Mouse (Mus musculus): ENCODE data around the gene C2cd4d.
A peak's percentile ranks its signal among the peaks of the same experiment; 100 is the strongest.

The C2cd4d gene

DNA sequence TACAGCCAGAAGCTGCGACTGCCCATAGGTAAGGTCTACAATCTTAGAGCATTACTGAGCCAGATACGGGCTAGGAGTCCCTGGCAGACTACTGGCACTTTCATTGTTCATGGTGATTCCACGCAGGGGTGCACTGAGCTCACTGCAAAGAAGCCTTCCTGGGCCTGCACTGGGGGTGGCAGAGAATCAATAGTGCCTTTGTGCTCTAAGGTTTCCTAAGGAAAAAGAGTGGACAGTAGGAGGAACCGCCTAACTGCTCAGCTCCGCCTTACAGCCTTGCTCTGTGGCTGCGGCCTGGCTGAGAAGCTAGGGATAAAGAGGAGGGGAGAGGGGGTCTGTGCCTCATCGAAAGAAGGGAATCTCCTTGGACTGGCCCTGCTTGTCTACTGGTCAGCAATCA is at the start of gene C2cd4d:
C2cd4d (plus strand) TSS at position 301 of the 400 bp plus-strand sequence.
- no peak for DNase-seq (ENCODE audit: low spot score in 2 of 2)

DNA sequence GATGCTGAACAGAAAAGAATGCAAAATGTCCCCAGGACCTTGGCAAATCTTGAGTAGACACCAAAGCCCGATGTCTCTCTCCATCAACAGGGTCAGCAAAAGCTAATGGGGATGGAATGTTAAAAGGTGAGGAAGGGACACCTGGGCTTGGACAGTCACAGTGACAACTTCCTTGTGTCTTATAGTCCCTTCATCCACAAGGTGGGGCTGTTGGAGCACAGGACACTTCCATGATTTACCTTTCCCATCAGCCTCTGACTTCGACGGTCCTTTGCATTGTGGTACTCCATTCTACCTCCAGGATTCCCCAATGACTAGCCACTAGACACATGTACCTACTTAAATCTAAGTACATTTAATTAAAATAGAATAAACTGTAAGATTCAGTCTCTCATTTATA is 33.6 kb upstream of the C2cd4d start:
- no peak for DNase-seq (ENCODE audit: low spot score in 2 of 2)

DNA sequence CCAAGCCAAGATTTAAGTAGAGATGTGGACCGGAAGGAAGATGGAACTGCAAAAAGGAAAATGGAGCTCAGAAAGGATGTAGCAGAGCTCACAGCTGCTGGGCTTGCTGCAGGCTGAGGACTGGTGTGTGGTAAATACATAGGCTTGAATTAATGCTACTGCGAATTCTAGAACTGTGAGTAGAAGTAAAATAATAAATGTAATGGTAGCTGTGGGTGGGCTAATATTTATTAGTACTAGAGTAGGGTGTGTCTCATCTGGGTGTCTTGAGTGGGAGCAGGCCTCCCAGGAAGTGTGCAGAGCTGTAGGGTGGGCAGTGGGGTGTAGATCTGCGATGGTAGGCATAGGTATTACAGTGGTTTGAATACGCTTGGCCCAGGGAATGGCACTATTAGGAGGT is 27.8 kb upstream of the C2cd4d start:
- DNase-seq (ENCODE audit: low spot score in 2 of 2), result no peak

- no peak for DNase-seq (ENCODE audit: low spot score in 2 of 2)
Observed at GRCm38 (mm10) chr3:94338522-94338921, 23.7 kb upstream of the C2cd4d start.

DNA sequence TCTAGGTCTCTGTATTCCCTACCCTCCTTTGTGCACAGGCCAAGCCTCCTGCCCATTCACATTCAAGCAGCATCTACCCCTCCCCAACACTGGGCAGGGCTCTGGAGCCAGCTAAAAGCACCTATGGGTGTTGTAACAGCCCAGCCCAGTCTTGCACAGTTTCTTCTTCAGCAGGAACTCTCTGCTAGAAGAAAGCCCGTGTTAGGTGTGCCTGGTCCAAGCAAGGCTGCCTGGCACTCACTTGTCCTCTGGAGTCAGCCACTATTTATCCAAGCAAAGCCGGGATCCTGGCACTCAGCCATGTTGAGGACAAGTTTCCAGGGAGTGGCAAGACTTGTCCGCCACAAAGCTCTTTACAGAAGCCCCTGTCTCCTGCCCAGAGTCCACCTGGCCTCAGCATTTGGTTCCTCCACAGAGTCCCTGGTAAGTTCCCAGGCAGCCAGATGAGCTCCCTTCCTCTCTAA is 20.2 kb upstream of the C2cd4d start, which contains the start of gene Them5:
Them5 (plus strand) TSS at position 141 of the 464 bp plus-strand sequence.
- DNase-seq (ENCODE audit: low spot score in 2 of 2), result no peak

DNA sequence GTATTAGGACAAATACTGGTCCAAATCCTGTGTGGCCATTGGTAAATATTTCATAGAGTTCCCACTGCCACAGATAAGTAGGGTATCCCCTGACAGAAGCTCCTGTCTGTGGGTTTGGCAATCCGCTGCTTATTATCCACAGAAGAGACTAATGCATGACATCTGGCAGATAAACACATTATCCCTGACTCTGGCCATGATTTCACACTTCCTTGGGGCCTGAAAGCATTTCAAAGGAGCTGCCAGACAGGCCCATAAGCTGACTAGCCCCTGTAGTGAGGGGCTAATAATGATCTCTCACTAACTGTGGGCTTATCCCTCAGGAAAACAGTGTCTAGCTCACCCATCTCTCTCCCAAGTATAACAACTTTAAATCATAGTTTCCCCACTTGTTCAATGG is 19.7 kb upstream of the C2cd4d start:
- DNase-seq (ENCODE audit: low spot score in 2 of 2), result no peak

- no peak for DNase-seq (ENCODE audit: low spot score in 2 of 2)
Observed at GRCm38 (mm10) chr3:94344182-94344581, 18.1 kb upstream of the C2cd4d start.

DNA sequence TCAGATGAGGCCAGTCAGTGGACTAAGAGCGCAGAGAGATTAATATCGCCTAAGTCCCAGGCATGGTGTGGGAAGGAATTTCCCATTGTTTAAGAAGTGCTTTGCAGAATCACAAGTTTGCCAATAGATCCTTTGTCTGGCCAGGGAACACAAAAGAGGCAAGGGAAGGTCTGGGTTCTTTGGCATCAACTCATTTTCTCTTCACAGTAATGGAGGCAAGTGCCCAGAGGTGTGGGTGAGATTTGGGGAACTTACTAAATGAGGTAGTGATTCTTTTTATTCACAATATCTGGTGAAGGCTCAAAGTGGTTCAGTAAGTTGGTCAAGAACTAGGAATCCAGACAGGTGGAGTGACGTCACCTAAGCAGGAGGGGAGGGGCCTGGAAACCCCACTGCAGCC is 17.3 kb upstream of the C2cd4d start:
- no peak for DNase-seq (ENCODE audit: low spot score in 2 of 2)

DNA sequence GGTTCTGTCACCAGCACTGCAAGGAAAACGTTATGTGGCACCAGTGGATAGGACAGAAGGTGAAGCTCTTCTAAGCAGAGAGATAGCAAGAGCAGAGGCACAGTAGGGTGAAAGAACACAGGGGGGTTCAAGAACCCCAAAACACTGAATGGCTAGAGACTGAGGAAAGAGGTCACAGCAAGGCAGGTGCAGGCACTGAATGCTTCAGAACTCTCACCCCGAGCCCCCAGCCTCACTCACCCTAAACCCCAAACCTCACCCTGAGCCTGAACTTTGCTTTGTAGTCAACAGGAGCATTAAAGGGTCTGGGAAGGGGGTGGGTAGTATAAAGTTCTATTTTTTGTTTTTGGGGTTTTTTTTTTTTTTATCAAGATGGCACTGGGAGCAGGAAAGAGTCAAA is 14.1 kb upstream of the C2cd4d start:
- no peak for DNase-seq (ENCODE audit: low spot score in 2 of 2)

- no peak for DNase-seq (ENCODE audit: low spot score in 2 of 2)
Observed at GRCm38 (mm10) chr3:94360812-94361211, 1.4 kb upstream of the C2cd4d start.

DNA sequence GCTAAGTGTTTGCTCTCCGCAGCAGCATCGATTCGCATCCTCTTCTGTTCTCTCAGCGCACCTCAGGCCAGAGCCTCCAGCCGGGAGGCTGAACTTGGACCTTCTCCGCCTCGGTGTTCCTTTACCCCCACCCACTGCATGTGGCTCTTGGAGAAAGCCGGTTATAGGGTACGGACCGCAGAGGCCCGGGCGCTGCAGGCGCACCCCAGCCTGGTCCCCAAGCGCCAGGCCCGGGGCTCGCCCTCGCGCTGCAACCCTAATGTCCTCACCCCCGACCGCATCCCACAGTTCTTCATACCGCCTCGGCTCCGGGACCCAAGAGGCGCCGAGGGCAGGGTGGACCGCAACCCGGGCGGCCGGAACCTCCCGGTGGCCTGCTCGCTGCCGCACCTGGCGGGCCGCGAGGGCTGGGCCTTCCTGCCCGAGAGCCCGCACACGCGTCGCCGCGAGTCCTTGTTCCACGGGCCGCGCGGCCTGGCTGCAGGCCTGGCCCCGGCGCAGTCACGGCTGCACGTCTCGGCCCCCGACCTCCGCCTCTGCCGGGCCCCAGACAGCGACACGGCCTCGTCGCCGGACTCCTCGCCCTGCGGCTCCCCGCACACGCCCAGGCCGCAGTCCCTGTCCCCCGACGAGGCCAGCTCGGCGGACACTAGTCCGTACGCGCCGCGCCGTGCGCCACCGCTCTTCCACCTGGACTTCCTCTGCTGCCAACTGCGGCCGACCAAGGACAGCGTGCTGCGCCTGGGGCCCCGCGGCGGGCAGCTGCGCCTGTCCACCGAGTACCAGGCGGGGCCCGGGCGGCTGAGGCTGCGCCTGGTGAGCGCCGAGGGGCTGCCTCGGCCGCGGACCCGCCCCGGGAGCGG is 1.3 kb downstream of the C2cd4d start:
- peak; percentile 17 to 40 for DNase-seq (ENCODE audit: low spot score in 2 of 2)

DNA sequence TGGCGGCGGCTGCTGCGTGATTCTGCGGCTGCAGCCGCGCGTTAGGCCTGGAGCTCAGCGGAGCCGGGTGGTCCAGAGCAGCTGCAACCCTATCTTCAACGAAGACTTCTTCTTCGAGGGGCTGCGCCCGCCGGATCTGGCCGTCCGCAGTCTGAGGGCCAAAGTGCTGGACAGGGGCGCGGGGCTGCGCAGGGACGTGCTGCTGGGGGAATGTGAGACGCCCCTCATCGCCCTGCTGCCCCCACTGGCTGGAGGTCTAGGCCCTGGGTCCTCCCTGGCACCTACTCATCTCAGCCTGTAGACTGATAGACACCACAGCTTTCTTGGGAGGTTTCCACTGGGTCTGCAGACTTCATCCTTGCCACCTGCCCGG is 1.9 kb downstream of the C2cd4d start:
- DNase-seq (ENCODE audit: low spot score in 2 of 2), result no peak

GRCm38 (mm10) chr3:94366761-94367160 is 4.5 kb downstream of the C2cd4d start:
- DNase-seq (ENCODE audit: low spot score in 2 of 2), result peak; percentile 57 to 75

GRCm38 (mm10) chr3:94367511-94367910 is 5.3 kb downstream of the C2cd4d start:
- no peak for DNase-seq (ENCODE audit: low spot score in 2 of 2)

DNA sequence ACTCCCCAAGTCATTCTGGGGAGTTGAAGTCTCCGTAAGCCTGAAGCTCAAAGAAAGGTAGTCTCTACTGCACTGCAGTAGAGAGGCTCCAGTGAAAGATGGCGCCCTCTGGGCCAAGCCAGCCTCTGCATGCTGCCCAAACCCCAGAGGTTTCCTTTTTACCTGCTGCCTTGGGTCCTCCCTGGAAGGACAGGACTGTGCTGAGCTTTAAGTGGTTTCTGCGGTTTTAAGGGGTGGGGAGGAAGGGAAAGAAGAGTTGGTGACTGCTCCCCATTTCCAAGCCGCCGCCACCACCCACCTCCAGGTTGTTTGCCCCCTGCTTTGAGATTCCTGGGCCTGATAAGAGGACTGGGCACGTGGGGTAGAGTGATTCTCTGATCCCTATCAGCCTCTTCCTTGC is 6.4 kb downstream of the C2cd4d start:
- DNase-seq (ENCODE audit: low spot score in 2 of 2), result no peak

GRCm38 (mm10) chr3:94369709-94370108 is 7.5 kb downstream of the C2cd4d start:
- DNase-seq (ENCODE audit: low spot score in 2 of 2), result no peak

DNA sequence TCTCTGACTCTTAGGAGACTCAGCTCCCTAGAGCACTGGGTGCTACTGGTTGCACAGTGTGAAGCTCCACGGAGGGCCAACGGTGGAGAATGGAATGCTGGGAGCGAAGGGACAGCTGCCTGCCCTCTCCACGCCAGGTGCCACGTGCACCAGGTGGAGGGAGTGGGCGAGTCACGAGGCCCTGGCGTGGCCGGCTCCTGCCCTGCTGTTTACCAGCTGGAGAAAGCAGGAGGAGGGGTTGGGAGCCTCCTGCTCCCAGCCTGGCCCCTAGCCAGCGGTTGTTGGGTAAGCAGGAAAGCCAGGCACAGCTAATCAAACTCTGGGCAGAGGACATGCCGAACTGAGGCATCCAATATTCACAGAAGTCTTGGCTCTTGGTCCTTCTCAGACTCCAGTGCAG is 9.4 kb downstream of the C2cd4d start:
- peak; percentile 68 to 89 for DNase-seq (ENCODE audit: low spot score in 2 of 2)

DNA sequence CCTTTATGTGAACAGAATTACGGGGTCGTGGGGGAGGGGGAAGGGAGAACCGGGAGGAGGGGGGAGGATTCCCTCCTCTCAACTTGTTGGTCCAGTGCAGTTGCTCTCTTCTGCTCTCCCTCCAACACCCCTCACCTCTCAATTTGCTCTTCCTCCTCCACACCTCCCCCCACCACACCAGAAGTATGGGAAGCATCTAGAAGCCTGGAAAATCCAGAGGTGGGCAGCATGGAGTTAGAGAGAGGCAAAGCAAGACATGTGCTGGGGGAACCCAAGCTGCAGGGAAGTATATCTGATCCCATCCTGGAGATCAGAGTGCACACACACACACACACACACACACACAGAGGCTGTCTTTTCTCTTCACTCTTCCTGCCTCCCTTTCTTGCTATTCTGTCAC is 9.8 kb downstream of the C2cd4d start:
- no peak for DNase-seq (ENCODE audit: low spot score in 2 of 2)

- DNase-seq (ENCODE audit: low spot score in 2 of 2), result peak; percentile 43 to 64
Observed at GRCm38 (mm10) chr3:94372641-94373040, 10.4 kb downstream of the C2cd4d start, which contains the start of gene Rorc. Gene Rorc, plus strand, starts transcription at chr3:94372794.

GRCm38 (mm10) chr3:94373090-94373489 is 10.9 kb downstream of the C2cd4d start:
- DNase-seq (ENCODE audit: low spot score in 2 of 2), result no peak

GRCm38 (mm10) chr3:94373597-94374011 is 11.4 kb downstream of the C2cd4d start:
- peak; percentile 24 to 60 for DNase-seq (ENCODE audit: low spot score in 2 of 2)

- no peak for DNase-seq (ENCODE audit: low spot score in 2 of 2)
Observed at GRCm38 (mm10) chr3:94374636-94375035, 12.4 kb downstream of the C2cd4d start.

- DNase-seq (ENCODE audit: low spot score in 2 of 2), result no peak
Observed at GRCm38 (mm10) chr3:94375146-94375545, 12.9 kb downstream of the C2cd4d start.

All from urinary bladder, postnatal 36 days (tissue).